Mouse (Mus musculus) bone marrow, adult 2 months (tissue): ENCODE data around the gene Coa7. TPM values are rescaled to one million over a fixed set of nuclear protein-coding genes. Genes with fewer than 3 reads are reported as not detected.
A peak's percentile ranks its signal among the peaks of the same experiment; 100 is the strongest.

Source experiments
- H3K27ac ChIP-seq: fragments of 200-500 bp; 2 replicates; pipeline ENCODE4 v1.5.1; 2012; ENCODE audit warnings: low read depth, mild to moderate bottlenecking, control low read depth, inconsistent platforms, low read length; ENCODE audit not compliant: control insufficient read depth, poor library complexity, insufficient read depth
- H3K4me1 ChIP-seq: fragments of 200-500 bp; 2 replicates; pipeline ENCODE4 v1.6.1; 2011; ENCODE audit warnings: low read length; ENCODE audit not compliant: control insufficient read depth, insufficient read depth
- H3K4me3 ChIP-seq: fragments of 200-500 bp; replicated peaks from 2 replicates; pipeline ENCODE3; 2011; ENCODE audit warnings: mild to moderate bottlenecking, low read depth, low read length, control low read depth; ENCODE audit not compliant: control insufficient read depth
- CTCF ChIP-seq: fragments of 200-500 bp; IDR thresholded peaks from 2 replicates; pipeline ENCODE4 v1.5.1; 2011; ENCODE audit warnings: low read length, control low read depth; ENCODE audit not compliant: control insufficient read depth, insufficient read depth
- POLR2A ChIP-seq: fragments of 200-500 bp; IDR thresholded peaks from 2 replicates; pipeline ENCODE4 v1.6.1; 2011; ENCODE audit warnings: low read depth, mild to moderate bottlenecking, control low read depth, low read length, borderline replicate concordance; ENCODE audit not compliant: control insufficient read depth
- WGBS: fragments of 180-500 bp; shearing (Covaris S2); methylation state at CpG from one replicate; pipeline ENCODE4 v1.1.7; 2018; 5-methylcytosine and 5-hydroxymethylcytosine counted together
- polyA plus RNA-seq: library from polyadenylated mRNA; stranded (reverse); fragments of >200 nt; gene quantifications from 2 replicates; pipeline ENCODE4 v1.2.4, GENCODE M21; 2011; ENCODE audit warnings: low replicate concordance; ENCODE audit not compliant: missing spikeins, insufficient read depth, insufficient read length

Gene Coa7
- polyA plus RNA-seq = 4.9 and 17.3 TPM in 2 replicates

DNA sequence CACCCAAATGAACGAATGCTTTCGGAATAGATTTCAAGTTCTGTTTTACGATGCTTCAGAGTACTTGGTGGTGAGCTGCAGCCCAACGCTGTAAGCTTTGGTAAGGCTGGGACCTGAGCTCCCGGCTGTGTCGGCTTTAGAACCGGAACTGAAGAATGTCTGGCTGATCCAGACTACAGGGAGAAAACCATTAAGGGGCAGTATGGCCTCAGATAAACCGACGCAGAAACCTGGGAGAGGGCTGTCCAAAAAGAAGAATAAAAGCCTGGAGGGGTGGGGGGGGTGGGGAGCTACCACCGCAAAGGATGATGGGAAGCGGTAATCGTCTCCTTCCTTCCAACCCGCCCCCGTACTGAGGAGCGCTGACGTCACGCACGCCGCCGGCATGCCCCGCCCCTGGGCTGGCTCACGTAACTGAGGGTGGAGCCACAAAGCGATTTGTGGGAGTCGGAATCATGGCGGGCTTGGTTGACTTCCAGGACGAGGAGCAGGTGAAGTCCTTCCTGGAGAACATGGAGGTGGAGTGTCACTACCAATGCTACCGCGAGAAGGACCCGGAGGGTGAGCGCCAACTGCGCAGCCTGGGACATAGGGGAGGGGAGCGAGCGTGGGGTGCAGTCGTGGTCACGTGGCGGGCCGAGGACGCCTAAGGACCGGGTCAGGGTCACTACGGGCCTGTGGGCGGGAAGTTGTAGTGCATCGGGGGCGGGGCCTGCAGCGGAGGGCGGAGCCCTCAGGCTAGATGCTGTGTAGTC is at the start of gene Coa7:
Coa7 (plus strand) TSS at position 411 of the 755 bp plus-strand sequence.
- peak within 1 kb of the TSS; percentile 85 for H3K27ac ChIP-seq
- H3K4me1 ChIP-seq = no peaks in the 10 kb centered on the region
- H3K4me3 ChIP-seq = peak within 1 kb of the TSS; percentile 96
- 0 out of 2 replicates have a peak, but pooled peaks have one; percentile 2 for TF ChIP-seq CTCF
- peak; percentile 34; the same call in 1 of the 2 replicates for TF ChIP-seq POLR2A
- WGBS = under 1% methylated on average over 45 of the region's 45 CpGs

DNA sequence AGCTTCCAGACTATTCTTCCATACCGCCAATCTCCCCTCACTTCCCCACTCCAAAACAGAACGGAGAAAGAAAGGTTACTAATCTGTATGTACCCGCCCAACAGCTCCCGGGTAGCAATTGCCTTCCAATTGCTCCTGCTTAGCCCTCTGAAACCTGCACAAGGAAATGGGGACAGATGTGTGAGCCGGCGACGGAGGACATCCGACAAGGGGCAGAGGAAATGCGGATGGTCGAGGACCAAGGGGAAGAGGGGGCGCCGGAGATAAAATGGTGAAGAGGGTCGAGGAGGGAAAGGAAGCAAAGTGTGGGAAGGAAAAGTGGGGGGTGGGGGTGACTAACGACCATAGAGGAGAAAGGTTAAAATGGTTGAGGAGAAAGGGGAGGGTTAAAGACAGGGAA is 27.7 kb upstream of the Coa7 start:
- WGBS = 2% methylated on average over 14 of the region's 14 CpGs
- Histone ChIP-seq H3K4me3 (peak overlapping the region; percentile 95), H3K4me1 (peaks cover 3% of the 10 kb centered on the region; the same call in 1 of the 2 replicates), H3K27ac (peak overlapping the region; percentile 91)
- TF ChIP-seq CTCF (no peak), POLR2A (no peak)

DNA sequence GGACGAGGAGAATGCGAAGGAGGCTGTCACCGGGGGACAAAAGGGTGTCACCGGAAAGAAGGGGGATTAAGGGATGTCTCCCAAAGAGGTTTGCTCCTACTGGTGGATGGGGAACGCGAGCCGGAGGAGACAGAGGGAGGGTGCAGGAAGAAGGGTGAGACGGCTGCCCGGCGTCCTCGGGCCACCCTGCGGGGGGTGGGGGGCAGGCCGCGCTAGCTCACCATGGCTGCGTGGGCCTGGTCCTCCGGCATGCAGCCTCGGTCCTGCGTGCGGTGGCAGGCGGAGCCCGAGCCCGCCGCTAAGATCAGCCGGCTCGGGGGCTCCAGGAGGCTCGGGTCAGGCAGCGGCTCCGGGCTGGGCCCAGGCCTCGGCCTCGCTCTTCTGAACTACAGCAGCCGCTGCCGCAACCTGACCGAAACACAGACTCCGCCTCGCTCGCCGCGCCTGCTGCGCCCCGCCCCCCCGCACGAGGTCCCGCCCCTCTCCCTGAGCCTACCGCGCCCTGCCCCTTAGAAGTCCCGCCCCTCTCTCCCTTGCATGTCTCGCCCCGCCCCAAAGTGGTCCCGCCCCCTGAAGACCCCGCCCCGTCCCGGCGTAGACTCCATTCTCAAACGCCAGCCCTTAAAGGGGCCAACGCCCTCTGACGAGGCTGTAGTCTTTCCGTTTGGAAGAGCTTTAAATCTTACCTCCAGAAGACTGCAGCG is 27.1 kb upstream of the Coa7 start, which contains the start of gene Zyg11b:
Zyg11b (minus strand) TSS at position 427 of the 704 bp plus-strand sequence.
- Histone ChIP-seq H3K4me1 (peaks cover 3% of the 10 kb centered on the region; the same call in 1 of the 2 replicates), H3K27ac (peak within 1 kb of the TSS; percentile 91), H3K4me3 (peak within 1 kb of the TSS; percentile 95)
- WGBS = under 1% methylated on average over 48 of the region's 58 CpGs
- TF ChIP-seq CTCF (no peak), POLR2A (peak; percentile 90; the same call in 1 of the 2 replicates)

GRCm38 (mm10) chr4:108302296-108302890 is 25.5 kb upstream of the Coa7 start:
- WGBS = 42% methylated on average over 5 of the region's 5 CpGs
- Histone ChIP-seq H3K27ac (peak overlapping the region; percentile 14; the same call in 1 of the 2 replicates), H3K4me1 (peaks cover 3% of the 10 kb centered on the region; the same call in 1 of the 2 replicates), H3K4me3 (no peak overlapping the region)
- no peak for TF ChIP-seq CTCF
- TF ChIP-seq POLR2A = no peak

- TF ChIP-seq POLR2A = no peak
- no peak for TF ChIP-seq CTCF
- WGBS = 33% methylated on average over 6 of the region's 6 CpGs
- H3K4me3 ChIP-seq = no peak overlapping the region
- peak overlapping the region; percentile 80 for H3K27ac ChIP-seq
- no peaks in the 10 kb centered on the region; the same call in 1 of the 2 replicates for H3K4me1 ChIP-seq
These were observed 17.2 kb upstream of the Coa7 start for GRCm38 (mm10) chr4:108310706-108311105.

DNA sequence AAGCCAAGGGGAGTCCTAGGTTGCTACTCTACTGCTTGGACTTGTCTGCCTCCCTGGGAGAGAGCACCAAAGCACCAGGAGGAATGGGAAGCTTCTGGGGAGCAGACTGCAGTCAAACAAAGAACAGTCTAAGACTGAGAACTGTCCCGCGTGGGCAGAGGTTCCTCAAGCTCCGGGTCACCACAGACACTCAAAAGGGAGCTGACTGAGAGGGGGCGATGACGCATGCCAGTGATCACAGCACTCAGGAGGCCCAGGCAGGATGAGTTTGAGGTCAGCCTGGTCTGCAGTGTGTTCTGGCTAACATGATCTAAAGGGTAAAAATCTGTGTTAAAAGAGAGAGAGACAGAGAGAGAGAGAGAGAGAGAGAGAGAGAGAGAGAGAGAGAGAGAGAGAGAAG is 13.9 kb upstream of the Coa7 start:
- 50% methylated on average over 5 of the region's 5 CpGs for WGBS
- Histone ChIP-seq H3K4me3 (no peak overlapping the region), H3K4me1 (peaks cover 4% of the 10 kb centered on the region; the same call in 1 of the 2 replicates), H3K27ac (no peak overlapping the region)
- TF ChIP-seq POLR2A (no peak), CTCF (no peak)

- H3K27ac ChIP-seq = peak overlapping the region; percentile 79
- H3K4me1 ChIP-seq = peaks cover 6% of the 10 kb centered on the region; the same call in 1 of the 2 replicates
- TF ChIP-seq POLR2A = no peak
- no peak for TF ChIP-seq CTCF
- no peak overlapping the region for H3K4me3 ChIP-seq
- 26% methylated on average over 12 of the region's 12 CpGs for WGBS
These were observed 10.0 kb upstream of the Coa7 start for GRCm38 (mm10) chr4:108317656-108318605.
